Mouse (Mus musculus) liver, embryonic 12.5 days (tissue): ENCODE data around the gene Stk32b. TPM values are rescaled to one million over a fixed set of nuclear protein-coding genes. Genes with fewer than 3 reads are reported as not detected.

Experiments used
- ATAC-seq: fragments of 200-750 bp; cut with Nextera tagmentation; 2 replicates; pipeline ENCODE4 v1.8.0; 2017; ENCODE audit warnings: moderate number of reproducible peaks, mild to moderate bottlenecking, moderate library complexity
- H3K27ac ChIP-seq: fragments of 300-500 bp; sonication (generic); 2 replicates; pipeline ENCODE4 v1.5.1; 2016; ENCODE audit warnings: mild to moderate bottlenecking
- H3K27me3 ChIP-seq: fragments of 300-500 bp; sonication (generic); replicated peaks from 2 replicates; pipeline ENCODE4 v1.6.1; 2016; ENCODE audit warnings: mild to moderate bottlenecking, moderate library complexity
- H3K36me3 ChIP-seq: fragments of 300-500 bp; sonication (generic); 2 replicates; pipeline ENCODE4 v1.6.1; 2016; ENCODE audit warnings: mild to moderate bottlenecking, moderate library complexity
- H3K4me1 ChIP-seq: fragments of 300-500 bp; sonication (generic); 2 replicates; pipeline ENCODE4 v1.6.1; 2016
- H3K4me2 ChIP-seq: fragments of 300-500 bp; sonication (generic); 2 replicates; pipeline ENCODE4 v1.6.1; 2016; ENCODE audit warnings: mild to moderate bottlenecking, moderate library complexity
- H3K4me3 ChIP-seq: fragments of 300-500 bp; sonication (generic); 2 replicates; pipeline ENCODE4 v1.5.1; 2016; ENCODE audit warnings: mild to moderate bottlenecking, moderate library complexity
- H3K9ac ChIP-seq: fragments of 300-500 bp; sonication (generic); 2 replicates; pipeline ENCODE4 v1.6.1; 2016; ENCODE audit warnings: mild to moderate bottlenecking, moderate library complexity
- H3K9me3 ChIP-seq: fragments of 300-500 bp; sonication (generic); replicated peaks from 2 replicates; pipeline ENCODE4 v1.6.1; 2016; ENCODE audit warnings: mild to moderate bottlenecking, moderate library complexity
- WGBS: fragments of 180-500 bp; shearing (Covaris S2); methylation state at CpG from one replicate; pipeline ENCODE4 v1.1.7; 2016; ENCODE audit not compliant: insufficient replicate concordance; 5-methylcytosine and 5-hydroxymethylcytosine counted together
- polyA plus RNA-seq: library from polyadenylated mRNA; unstranded; fragments of >200 nt; fragmentation: Nextera tagmentation; extraction: Ambion mirVana; gene quantifications from 2 replicates; pipeline ENCODE4 v1.2.1, GENCODE M21; 2016

Stk32b gene
- polyA plus RNA-seq, 1 experiment from 2014 or later: 0.17 TPM

DNA sequence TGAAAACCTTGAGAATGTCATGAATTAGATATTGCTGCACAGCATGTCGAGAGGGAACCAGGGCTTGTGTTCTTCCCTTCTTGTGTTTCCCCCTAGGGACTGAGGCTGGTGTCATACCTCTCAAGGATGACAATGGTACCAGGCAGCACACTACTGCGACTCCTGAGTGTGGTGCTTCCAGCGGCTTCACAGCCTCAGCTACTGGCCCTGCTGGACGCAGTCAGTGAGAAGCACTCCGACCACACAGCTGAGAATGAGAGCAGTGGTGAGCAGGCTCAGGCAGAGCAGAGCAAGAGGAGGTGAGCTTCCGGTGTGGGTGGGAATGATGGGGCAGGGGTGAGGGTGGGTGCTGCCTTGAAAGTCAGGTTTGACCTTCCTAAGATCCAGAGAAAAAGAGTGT lies 297.9 kb downstream of the Stk32b start:
- Histone ChIP-seq H3K27ac (no peak overlapping the region), H3K27me3 (no peaks in the 10 kb centered on the region), H3K9ac (no peak overlapping the region), H3K36me3 (0 out of 2 replicates have a peak, but pooled peaks cover 9% of the 10 kb centered on the region), H3K4me2 (no peak overlapping the region), H3K4me1 (no peaks in the 10 kb centered on the region), H3K9me3 (no peaks in the 10 kb centered on the region), H3K4me3 (no peak overlapping the region)
- no peak for ATAC-seq
- WGBS: 74% methylated on average over 6 of the region's 6 CpGs

Other genes starting within 250 kb of the Stk32b start
- gene Cytl1, start 18.3 kb upstream of the Stk32b start, polyA plus RNA-seq: not detected in 2 replicates
- 0.51 and 0.63 TPM in 2 replicates for gene Msx1, start 107.4 kb upstream of the Stk32b start, polyA plus RNA-seq